10 mouse cellular contexts compared by ENCODE assay signal in the genomic region with DNA sequence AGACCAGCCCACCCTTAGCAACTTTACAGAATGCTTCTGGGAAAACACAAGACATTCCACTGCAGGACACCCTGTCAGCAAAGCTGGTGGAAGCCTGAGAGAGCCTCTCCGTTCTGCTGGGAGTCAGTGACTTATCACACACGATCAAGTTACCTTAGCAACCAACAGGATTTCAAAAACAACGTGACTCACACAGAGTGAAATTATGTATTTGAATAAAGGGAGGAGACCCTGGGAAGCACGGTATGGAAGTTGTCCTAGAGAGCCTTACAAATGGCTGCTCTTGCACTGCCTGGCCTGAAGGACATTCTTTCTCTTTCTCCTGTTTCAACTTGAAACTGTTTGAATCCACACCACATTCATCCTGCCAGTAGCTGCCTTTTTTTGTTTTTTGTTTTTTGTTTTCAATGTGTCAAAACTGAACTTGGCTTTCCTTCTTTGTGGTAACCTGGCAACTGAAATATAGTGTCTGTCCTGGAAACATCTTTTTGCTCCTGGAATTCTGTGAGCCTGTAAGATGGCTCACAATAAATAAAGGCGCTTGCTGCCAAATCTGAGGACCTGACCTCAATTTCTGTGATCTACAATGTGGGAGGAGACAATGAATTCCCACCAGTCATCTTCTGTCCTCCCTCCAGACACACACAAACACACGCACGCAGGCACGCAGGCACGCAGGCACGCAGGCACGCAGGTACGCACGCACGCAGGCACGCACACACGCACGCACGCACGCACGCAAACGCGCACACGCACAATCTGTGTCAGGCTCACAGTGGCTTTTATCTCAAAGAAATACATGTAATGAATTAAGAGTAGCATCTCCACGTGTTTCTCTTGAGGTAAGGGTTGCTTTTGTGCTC. TPM values are rescaled to one million over a fixed set of nuclear protein-coding genes. Genes with fewer than 3 reads are reported as not detected.
DNase-seq lines count a peak whose midpoint lies in the region; ATAC-seq and TF ChIP-seq lines count a peak whose summit lies in the region.
"Had no signal": no experiment of that assay in that cellular context is flagged by ENCODE, and none has a peak within 500 bp of the region (broad histone marks: within the 10 kb centered on the region; RNA-seq: fewer than 3 reads in every experiment).

No protein-coding gene starts in this region.

- peak; percentile 71 for ATAC-seq in intestine, embryonic 15.5 days

- no peak for TF ChIP-seq POLR2A in heart, adult 2 months (IDR thresholded peaks at IDR 0.05; ENCODE audit: insufficient read depth, low read depth, low read length)
- TF ChIP-seq POLR2A in cerebellum, adult 2 months (IDR thresholded peaks at IDR 0.05; ENCODE audit: borderline replicate concordance, insufficient read depth, low read length): no peak

- no peak for TF ChIP-seq EP300 in heart, adult 2 months (IDR thresholded peaks at IDR 0.05; ENCODE audit: insufficient read depth, low read depth, low read length)

- H3K4me2 ChIP-seq in intestine, embryonic 15.5 days (replicated peaks): no peak overlapping the region

- no peak overlapping the region for H3K9ac ChIP-seq in heart, adult 2 months (ENCODE audit: low read depth, low read length)
- no peak overlapping the region for H3K9ac ChIP-seq in intestine, embryonic 15.5 days

- intact Hi-C loops in heart, adult 2 months (cut with DNase I): no loop called here
- intact Hi-C loops in heart, postnatal 25 days (cut with DNase I): no loop called here

- H3K4me3 ChIP-seq in heart, adult 2 months: no peak overlapping the region
- H3K4me3 ChIP-seq in intestine, embryonic 15.5 days (replicated peaks): no peak overlapping the region
- H3K4me3 ChIP-seq in cerebellum, adult 2 months (replicated peaks; ENCODE audit: insufficient read depth, low read depth, low read length): no peak overlapping the region
- H3K4me3 ChIP-seq: erythroblast, embryonic 14.5 days had no signal

- H3K36me3 ChIP-seq in heart, adult 2 months (ENCODE audit: control insufficient read depth, insufficient read depth, low read length): peaks cover 3% of the 10 kb centered on the region
- H3K36me3 ChIP-seq in intestine, embryonic 15.5 days: no peaks in the 10 kb centered on the region

- WGBS in heart, adult 2 months: 80% methylated on average over 24 of the region's 24 CpGs
- 72% methylated on average over 24 of the region's 24 CpGs for WGBS in intestine, embryonic 15.5 days
- WGBS in cerebellum, adult 2 months: 63% methylated on average over 24 of the region's 24 CpGs

- H3K27me3 ChIP-seq in heart, adult 2 months (ENCODE audit: control insufficient read depth, insufficient read depth, low read length): no peaks in the 10 kb centered on the region
- no peaks in the 10 kb centered on the region for H3K27me3 ChIP-seq in intestine, embryonic 15.5 days (replicated peaks)
- H3K27me3 ChIP-seq in cerebellum, adult 2 months (ENCODE audit: control insufficient read depth, insufficient read depth, low read length): no peaks in the 10 kb centered on the region

- no peak for TF ChIP-seq CTCF in heart, adult 2 months (IDR thresholded peaks at IDR 0.05)
- TF ChIP-seq CTCF in cerebellum, adult 2 months (IDR thresholded peaks at IDR 0.05; ENCODE audit: borderline replicate concordance, insufficient read depth, low read depth, low read length): no peak

- peak; percentile 21 for DNase-seq in heart, postnatal 4 days
- DNase-seq in heart, adult 2 months: no peak
- peak; percentile 42 for DNase-seq in 416B (ENCODE audit: low read depth)
- DNase-seq in T-cell, adult 2 months (ENCODE audit: low spot score): peak; percentile 38
- DNase-seq in spleen, adult 12 weeks (ENCODE audit: low spot score): no peak
- no peak for DNase-seq in cerebellum, adult 2 months
- no peak for DNase-seq in heart, postnatal 25 days (ENCODE audit: low spot score)

- peaks cover 3% of the 10 kb centered on the region for H3K4me1 ChIP-seq in heart, adult 2 months (ENCODE audit: control insufficient read depth, insufficient read depth, low read length)
- H3K4me1 ChIP-seq in intestine, embryonic 15.5 days (replicated peaks): no peaks in the 10 kb centered on the region
- no peaks in the 10 kb centered on the region for H3K4me1 ChIP-seq in cerebellum, adult 2 months (ENCODE audit: control insufficient read depth, insufficient read depth, low read length)

- no peak overlapping the region for H3K27ac ChIP-seq in heart, adult 2 months
- H3K27ac ChIP-seq in intestine, embryonic 15.5 days: no peak overlapping the region
- H3K27ac ChIP-seq in cerebellum, adult 2 months (ENCODE audit: insufficient read depth, low read length): no peak overlapping the region

- H3K9me3 ChIP-seq in intestine, embryonic 15.5 days: no peaks in the 10 kb centered on the region

- no peaks in the 10 kb centered on the region for H3K79me2 ChIP-seq in heart, adult 2 months (replicated peaks; ENCODE audit: control insufficient read depth, insufficient read depth, low read length)

RNA-seq across cellular contexts. Expression of a gene that starts 33.9 kb away (rescaled TPM):
- not detected for total RNA-seq in heart, postnatal 4 days (2021)
- total RNA-seq in heart, adult 2 months (2021): under 1 TPM; 0.86 to 0.91 TPM
- 0.74 and 2.0 TPM in 2 replicates for polyA plus RNA-seq in heart, adult 2 months (2012; rRNA removed)
- not detected in 2 replicates for polyA plus RNA-seq in intestine, embryonic 15.5 days (2015; fragmentation: Nextera tagmentation; extraction: Ambion mirVana)
- not detected in 2 replicates for polyA plus RNA-seq in cerebellum, adult 2 months (2012; rRNA removed)
- under 1 TPM; 0.75 to 0.96 TPM for total RNA-seq in heart, postnatal 25 days (2021)
- total RNA-seq: left cerebral cortex, postnatal 10 days had no signal
- polyA plus RNA-seq: erythroblast, embryonic 14.5 days had no signal

RNA-seq across cellular contexts. Expression of a gene that starts 57.0 kb away (rescaled TPM):
- under 1 TPM; 0.26 to 0.27 TPM for total RNA-seq in heart, postnatal 4 days (2021)
- under 1 TPM; 0.18 TPM for total RNA-seq in heart, adult 2 months (2021)
- polyA plus RNA-seq in heart, adult 2 months (2012; rRNA removed): 0.21 and 0.44 TPM in 2 replicates
- polyA plus RNA-seq in intestine, embryonic 15.5 days (2015; fragmentation: Nextera tagmentation; extraction: Ambion mirVana): 0.29 and 0.70 TPM in 2 replicates
- polyA plus RNA-seq in cerebellum, adult 2 months (2012; rRNA removed): 0.10 TPM in 1 of 2 replicates, not detected in the other
- under 1 TPM; 0.18 to 0.25 TPM for total RNA-seq in heart, postnatal 25 days (2021)
- polyA plus RNA-seq: erythroblast, embryonic 14.5 days had no signal

Comparison
In these comparisons a context has a peak if more than half of its experiments do, and no peak if none do; other contexts are left out.
1. DNase-seq: peak in heart, postnatal 4 days (single experiment), 416B (single experiment) and T-cell, adult 2 months (single experiment); none in heart, adult 2 months (0 of 2), spleen, adult 12 weeks (single experiment), cerebellum, adult 2 months (0 of 2) and heart, postnatal 25 days (single experiment).